Mouse (Mus musculus) G1E (cell line): ENCODE results near the gene Snx18. TPM values are rescaled to one million over a fixed set of nuclear protein-coding genes. Genes with fewer than 3 reads are reported as not detected.

ENCODE experiments used
- ATAC-seq: 2 replicates; pipeline ENCODE4 v1.8.0; 2016; ENCODE audit warnings: mild to moderate bottlenecking; ENCODE audit not compliant: insufficient number of reproducible peaks, poor library complexity, low FRiP score, severe bottlenecking; ENCODE audit errors: extremely low read depth
- DNase-seq: peaks from one replicate; pipeline ENCODE4 v3.0.0; 2012; ENCODE audit warnings: low spot score
- H3K27me3 ChIP-seq: 2 replicates; pipeline ENCODE4 v1.6.1; 2012; ENCODE audit warnings: mild to moderate bottlenecking, low read length, inconsistent platforms; ENCODE audit not compliant: insufficient read depth
- H3K36me3 ChIP-seq: replicated peaks from 2 replicates; pipeline ENCODE3; 2012; ENCODE audit warnings: mild to moderate bottlenecking, inconsistent platforms
- H3K4me1 ChIP-seq: 2 replicates; pipeline ENCODE4 v1.6.1; 2012; ENCODE audit warnings: low read depth, low read length, inconsistent platforms, mixed read lengths; ENCODE audit not compliant: insufficient read depth
- H3K4me3 ChIP-seq: 2 replicates; pipeline ENCODE4 v1.5.1; 2012; ENCODE audit warnings: low read depth, mild to moderate bottlenecking, inconsistent platforms, low read length, moderate library complexity, mixed read lengths
- H3K9me3 ChIP-seq: replicated peaks from 2 replicates; pipeline ENCODE4 v1.6.1; 2012; ENCODE audit warnings: inconsistent platforms
- CTCF ChIP-seq: IDR thresholded peaks from 2 replicates; pipeline ENCODE4 v1.5.1; 2012; ENCODE audit warnings: low read depth, low read length, inconsistent platforms, mixed read lengths
- GATA1 ChIP-seq: IDR thresholded peaks from 2 replicates; pipeline ENCODE4 v1.6.1; 2012; ENCODE audit warnings: borderline replicate concordance, low read length, inconsistent platforms, mixed read lengths
- GATA2 ChIP-seq: IDR thresholded peaks from 2 replicates; pipeline ENCODE4 v1.6.1; 2012; ENCODE audit warnings: low read depth, low read length, inconsistent platforms, borderline replicate concordance
- POLR2AphosphoS5 ChIP-seq: IDR thresholded peaks from 2 replicates; pipeline ENCODE4 v1.6.1; 2012; ENCODE audit warnings: low read depth, low read length, inconsistent platforms; ENCODE audit not compliant: insufficient replicate concordance
- TAL1 ChIP-seq: conservative IDR thresholded peaks from 2 replicates; pipeline ENCODE4 v1.6.1; 2012; ENCODE audit warnings: low read depth, low read length, inconsistent platforms, mixed read lengths
- polyA plus RNA-seq: library from polyadenylated mRNA; stranded (reverse); fragments of >175 nt; gene quantifications from 2 replicates; pipeline ENCODE4 v1.2.3, GENCODE M21; 2012
- total RNA-seq, 2 experiments: library from RNA; stranded (forward) in 1 of 2; stranded (reverse) in 1 of 2; fragments of 200-1000 nt in 1 of 2; fragments of >200 nt in 1 of 2; fragmentation: Nextera tagmentation in 1 of 2; gene quantifications; 2 replicates each; pipeline ENCODE4 v1.2.3; 2014 to 2017

Gene Snx18
- total and polyA plus RNA-seq, 3 experiments, result 0.05 TPM; not detected in 2

DNA sequence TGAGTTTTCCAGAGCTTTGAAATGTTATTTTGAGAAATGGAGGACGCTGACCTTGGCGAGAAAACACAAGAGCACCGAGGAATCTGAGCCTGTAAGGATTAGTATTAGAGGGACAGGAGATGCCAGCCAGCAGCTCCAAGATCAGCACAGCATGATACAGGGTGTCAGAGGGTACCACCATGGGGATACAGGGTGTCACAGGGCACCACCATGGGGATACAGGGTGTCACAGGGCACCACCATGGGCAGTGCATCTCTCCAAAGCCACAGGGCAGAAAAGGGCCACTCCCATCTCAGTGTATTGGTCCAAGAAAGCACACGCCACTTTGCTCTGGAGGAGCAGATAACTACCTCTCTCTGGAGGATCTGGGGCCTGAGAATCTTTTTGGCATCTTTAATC, 38.3 kb upstream of the Snx18 start:
- Histone ChIP-seq H3K4me3 (no peak overlapping the region), H3K36me3 (no peaks in the 10 kb centered on the region), H3K9me3 (no peaks in the 10 kb centered on the region), H3K27me3 (peaks cover 35% of the 10 kb centered on the region), H3K4me1 (no peaks in the 10 kb centered on the region)
- ATAC-seq (no peak), DNase-seq (no peak)
- TF ChIP-seq TAL1 (no peak), GATA2 (no peak), CTCF (no peak), POLR2AphosphoS5 (no peak), GATA1 (no peak)

DNA sequence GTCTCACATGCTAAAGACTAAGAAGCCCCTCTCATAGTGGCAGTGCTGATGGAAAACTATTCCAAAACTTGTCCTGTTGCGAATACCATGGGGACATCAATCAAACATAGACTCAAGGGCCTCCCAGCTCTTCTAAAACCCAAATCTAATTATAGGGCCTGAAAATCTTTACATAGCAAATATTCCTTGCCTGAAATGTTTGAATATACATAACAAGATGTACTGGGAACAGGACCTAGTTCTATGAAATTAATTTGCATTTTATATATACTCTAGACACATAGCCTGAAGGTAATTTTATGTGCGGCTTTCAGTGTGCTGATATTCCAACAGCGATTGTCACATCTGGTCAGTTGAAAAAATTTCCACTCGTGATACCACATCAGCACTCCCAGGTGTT, 37.1 kb upstream of the Snx18 start:
- ATAC-seq (no peak), DNase-seq (no peak)
- H3K4me3 ChIP-seq, result no peak overlapping the region
- TF ChIP-seq CTCF, result no peak
- TF ChIP-seq GATA1, result no peak
- TF ChIP-seq TAL1, result no peak
- TF ChIP-seq POLR2AphosphoS5, result no peak
- TF ChIP-seq GATA2, result no peak
- peaks cover 28% of the 10 kb centered on the region for H3K27me3 ChIP-seq
- no peaks in the 10 kb centered on the region for H3K4me1 ChIP-seq
- no peaks in the 10 kb centered on the region for H3K9me3 ChIP-seq
- no peaks in the 10 kb centered on the region for H3K36me3 ChIP-seq

DNA sequence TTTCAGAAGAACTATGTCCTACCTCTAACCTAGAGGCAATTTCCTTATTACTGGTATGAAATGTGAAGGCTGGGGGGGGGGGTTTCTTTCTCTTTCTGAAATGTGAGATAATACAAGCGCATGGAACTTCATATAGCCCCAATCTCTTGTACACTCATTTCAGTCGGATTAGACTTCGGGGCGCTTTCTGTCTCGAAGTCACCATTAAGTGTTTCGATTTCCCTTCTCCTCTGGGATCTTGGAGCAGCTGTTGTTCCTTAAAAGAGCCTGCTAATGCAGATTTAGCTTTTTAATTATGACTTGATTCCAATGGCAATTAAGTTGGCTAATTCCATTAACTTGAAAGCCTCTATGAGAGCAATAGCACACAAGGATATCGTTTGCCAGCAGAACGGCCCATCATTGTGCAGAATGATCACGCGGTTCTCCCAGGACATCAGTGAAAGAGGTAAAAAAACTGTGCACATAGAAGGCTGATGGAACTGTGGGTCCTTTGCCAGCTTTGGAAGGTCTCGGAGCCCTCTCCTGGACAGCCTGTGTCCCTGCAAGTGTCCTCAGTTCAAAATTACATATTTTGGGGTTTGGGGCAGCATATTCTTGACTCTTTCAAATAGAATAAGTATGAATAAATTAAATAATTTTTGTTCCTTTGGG, 22.7 kb upstream of the Snx18 start:
- ATAC-seq (no peak), DNase-seq (no peak)

DNA sequence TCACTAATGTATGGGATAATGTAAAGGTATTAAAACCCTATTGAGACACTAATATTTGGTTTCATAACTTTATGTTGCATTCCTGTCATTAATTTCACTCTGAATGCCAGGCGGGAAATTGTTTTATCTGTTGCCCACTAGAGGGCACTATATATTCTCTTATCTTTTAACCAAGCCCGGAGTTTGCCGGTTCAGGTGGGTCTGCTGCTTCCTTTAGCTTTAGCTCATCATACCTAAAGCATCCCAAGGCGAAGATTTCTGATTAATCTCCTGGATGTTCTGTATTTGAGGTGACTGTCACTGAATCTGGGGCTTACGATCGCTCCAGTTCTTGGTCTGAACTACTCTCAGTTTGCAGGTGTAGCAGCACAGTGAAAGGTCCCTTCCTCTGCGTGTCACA, 20.6 kb upstream of the Snx18 start:
- Histone ChIP-seq H3K4me3 (no peak overlapping the region), H3K9me3 (no peaks in the 10 kb centered on the region), H3K4me1 (peaks cover 5% of the 10 kb centered on the region), H3K36me3 (no peaks in the 10 kb centered on the region), H3K27me3 (peaks cover 28% of the 10 kb centered on the region)
- no peak for ATAC-seq
- peak; percentile 10 for DNase-seq
- TF ChIP-seq POLR2AphosphoS5 (no peak), CTCF (no peak; the same call in 1 of the 2 replicates), TAL1 (no peak), GATA1 (no peak), GATA2 (no peak)

More for the DNA sequence above, 22.7 kb upstream of the Snx18 start:
- Histone ChIP-seq H3K27me3 (peaks cover 16% of the 10 kb centered on the region), H3K36me3 (no peaks in the 10 kb centered on the region), H3K4me3 (no peak overlapping the region), H3K4me1 (0 out of 2 replicates have a peak, but pooled peaks cover under 1% of the 10 kb centered on the region), H3K9me3 (no peaks in the 10 kb centered on the region)
- TF ChIP-seq GATA1 (no peak), POLR2AphosphoS5 (no peak), GATA2 (no peak), TAL1 (no peak)

DNA sequence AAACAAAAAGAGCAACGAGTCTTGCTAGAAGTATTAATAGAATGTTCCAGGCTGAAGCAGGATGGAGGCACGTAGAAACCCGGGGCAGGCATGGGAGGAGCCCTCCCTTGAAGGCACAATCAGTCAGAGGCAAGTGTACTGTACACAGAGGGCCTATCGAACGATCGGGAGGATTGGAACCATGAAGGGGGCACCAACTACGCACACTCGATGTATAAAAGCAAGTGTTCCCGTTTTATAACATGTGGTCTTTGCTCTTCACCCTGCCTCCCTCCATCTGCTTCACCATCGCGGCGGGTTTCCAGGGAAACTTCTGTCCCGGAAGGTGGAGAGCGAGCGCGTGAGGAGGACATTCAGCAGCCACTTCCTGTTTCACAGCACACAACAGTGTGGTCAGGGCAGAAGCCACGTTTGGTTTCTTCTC, 17.4 kb upstream of the Snx18 start:
- no peak overlapping the region for H3K4me3 ChIP-seq
- H3K4me1 ChIP-seq, result peaks cover 5% of the 10 kb centered on the region
- ATAC-seq (no peak), DNase-seq (no peak)
- H3K9me3 ChIP-seq, result no peaks in the 10 kb centered on the region
- peaks cover 33% of the 10 kb centered on the region for H3K27me3 ChIP-seq
- no peak for TF ChIP-seq GATA1
- TF ChIP-seq CTCF, result no peak
- TF ChIP-seq POLR2AphosphoS5, result no peak
- TF ChIP-seq GATA2, result no peak
- no peak for TF ChIP-seq TAL1
- no peaks in the 10 kb centered on the region for H3K36me3 ChIP-seq

DNA sequence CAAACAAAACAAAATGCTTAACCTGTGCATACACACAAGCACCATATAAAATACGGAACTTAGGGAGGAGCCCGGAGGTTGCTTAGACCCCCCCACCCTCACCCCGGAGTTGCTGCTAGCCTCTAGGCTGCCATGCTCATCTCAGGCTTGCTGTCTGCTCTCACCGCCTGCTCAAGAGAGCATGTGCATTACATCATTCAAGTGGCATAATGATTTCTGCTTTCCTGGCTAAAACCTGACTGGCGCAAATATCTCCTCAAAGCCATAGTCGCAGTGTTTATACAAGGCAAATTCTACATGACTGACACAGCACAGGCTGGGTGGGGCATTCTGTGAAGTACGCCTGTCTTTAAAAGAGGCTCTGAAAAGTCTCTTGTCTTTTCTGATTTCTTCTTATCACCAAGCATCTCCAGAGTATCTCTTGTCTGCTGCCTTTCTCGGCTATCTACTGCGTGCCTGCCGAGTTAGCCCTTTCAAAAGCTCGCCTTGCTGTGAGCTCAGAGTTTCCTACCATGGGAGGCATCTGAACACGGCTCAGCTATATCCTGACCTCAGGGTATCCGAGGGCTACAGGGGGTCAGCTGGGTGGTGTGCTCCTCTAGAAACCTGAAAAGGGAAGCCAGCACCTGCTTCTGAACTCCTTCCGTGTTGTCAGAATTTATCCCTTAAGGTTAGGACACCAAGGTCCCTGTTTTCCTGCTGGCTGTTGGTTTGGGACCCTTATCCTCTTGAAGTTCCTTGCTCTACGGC, 16.5 kb upstream of the Snx18 start:
- no peak for TF ChIP-seq TAL1
- no peak for TF ChIP-seq GATA1
- TF ChIP-seq GATA2, result no peak
- TF ChIP-seq CTCF, result no peak
- TF ChIP-seq POLR2AphosphoS5, result no peak
- H3K27me3 ChIP-seq, result peaks cover 35% of the 10 kb centered on the region
- DNase-seq, result no peak

More for the DNA sequence above, 16.5 kb upstream of the Snx18 start:
- Histone ChIP-seq H3K4me1 (peaks cover 5% of the 10 kb centered on the region), H3K4me3 (no peak overlapping the region), H3K36me3 (no peaks in the 10 kb centered on the region), H3K9me3 (no peaks in the 10 kb centered on the region)
- ATAC-seq, result no peak
